Mouse (Mus musculus): ENCODE data around the gene Gm31371. TPM values are rescaled to one million over a fixed set of nuclear protein-coding genes. Genes with fewer than 3 reads are reported as not detected.
"Not testable (repeated sequence)": the region's sequence is repeated elsewhere in the genome, so short reads cannot be mapped to it uniquely, and the experiment has no call there.

Gm31371 gene
- 0.37 TPM in 1 of 2 replicates, not detected in the other for total RNA-seq (2017)

GRCm38 (mm10) chr8:19903092-19903491 is at the start of gene Gm31371:
Gm31371 (plus strand) TSS chr8:19903392.
- not testable (repeated sequence) for ATAC-seq (ENCODE audit: extremely low read depth, insufficient number of reproducible peaks, low FRiP score, poor library complexity, severe bottlenecking)

GRCm38 (mm10) chr8:19906425-19907055 is 3.3 kb downstream of the Gm31371 start:
- not testable (repeated sequence) for ATAC-seq (ENCODE audit: extremely low read depth, insufficient number of reproducible peaks, low FRiP score, poor library complexity, severe bottlenecking)

GRCm38 (mm10) chr8:19908841-19909321 is 5.7 kb downstream of the Gm31371 start:
- ATAC-seq (ENCODE audit: extremely low read depth, insufficient number of reproducible peaks, low FRiP score, poor library complexity, severe bottlenecking) = not testable (repeated sequence)

- not testable (repeated sequence) for ATAC-seq (ENCODE audit: extremely low read depth, insufficient number of reproducible peaks, low FRiP score, poor library complexity, severe bottlenecking)
These were observed 15.9 kb downstream of the Gm31371 start for GRCm38 (mm10) chr8:19919086-19919485.

- ATAC-seq (ENCODE audit: extremely low read depth, insufficient number of reproducible peaks, low FRiP score, poor library complexity, severe bottlenecking) = not testable (repeated sequence)
These were observed 31.1 kb downstream of the Gm31371 start for GRCm38 (mm10) chr8:19934274-19934673.

GRCm38 (mm10) chr8:19935541-19936030 is 32.4 kb downstream of the Gm31371 start:
- not testable (repeated sequence) for ATAC-seq (ENCODE audit: extremely low read depth, insufficient number of reproducible peaks, low FRiP score, poor library complexity, severe bottlenecking)

GRCm38 (mm10) chr8:19960935-19961334 is 57.7 kb downstream of the Gm31371 start:
- no peak for ATAC-seq (ENCODE audit: extremely low read depth, insufficient number of reproducible peaks, low FRiP score, poor library complexity, severe bottlenecking)

- not testable (repeated sequence) for ATAC-seq (ENCODE audit: extremely low read depth, insufficient number of reproducible peaks, low FRiP score, poor library complexity, severe bottlenecking)
These were observed 60.6 kb downstream of the Gm31371 start for GRCm38 (mm10) chr8:19963766-19964165.

GRCm38 (mm10) chr8:19968151-19968550 is 65.0 kb downstream of the Gm31371 start:
- ATAC-seq (ENCODE audit: extremely low read depth, insufficient number of reproducible peaks, low FRiP score, poor library complexity, severe bottlenecking) = not testable (repeated sequence)

GRCm38 (mm10) chr8:19975237-19975636 is 72.0 kb downstream of the Gm31371 start:
- not testable (repeated sequence) for ATAC-seq (ENCODE audit: extremely low read depth, insufficient number of reproducible peaks, low FRiP score, poor library complexity, severe bottlenecking)

Other genes starting within 250 kb of the Gm31371 start
- not detected in 2 replicates for gene 4930467E23Rik, start 173.8 kb upstream of the Gm31371 start, total RNA-seq (2017)